Mouse (Mus musculus): ENCODE measurements around the gene C4bp.

GRCm38 (mm10) chr1:130596291-130596690 is 65.1 kb downstream of the C4bp start:
- TF ChIP-seq CTCF (IDR thresholded peaks at IDR 0.05; ENCODE audit: borderline replicate concordance, insufficient read depth, low read length) = no peak
- TF ChIP-seq POLR2A (IDR thresholded peaks at IDR 0.05; ENCODE audit: low read depth, low read length) = no peak
